Mouse (Mus musculus): ENCODE results near the gene Gpr182.
"Not testable (repeated sequence)": the region's sequence is repeated elsewhere in the genome, so short reads cannot be mapped to it uniquely, and the experiment has no call there.

Gene Gpr182

GRCm38 (mm10) chr10:127751548-127751947, at the start of gene Gpr182:
Gene Gpr182 (minus strand): TSS chr10:127751732.
- DNase-seq: no peak

GRCm38 (mm10) chr10:127800891-127801290, 49.4 kb upstream of the Gpr182 start, which contains the start of gene Rdh16:
Gene Rdh16 (plus strand): TSS chr10:127801152.
- DNase-seq: no peak

GRCm38 (mm10) chr10:127799295-127799694, 47.8 kb upstream of the Gpr182 start:
- no peak for DNase-seq

- not testable (repeated sequence) for DNase-seq
Measured at GRCm38 (mm10) chr10:127785411-127785810, 33.9 kb upstream of the Gpr182 start.

- DNase-seq: not testable (repeated sequence)
Measured at GRCm38 (mm10) chr10:127782321-127782720, 30.8 kb upstream of the Gpr182 start.

GRCm38 (mm10) chr10:127776011-127776410, 24.5 kb upstream of the Gpr182 start, which contains the start of gene Rdh9:
Gene Rdh9 (plus strand): TSS chr10:127776386.
- DNase-seq: no peak

- no peak for DNase-seq
Measured at GRCm38 (mm10) chr10:127766564-127766963, 15.0 kb upstream of the Gpr182 start.

- no peak for DNase-seq
Measured at GRCm38 (mm10) chr10:127763914-127764680, 12.6 kb upstream of the Gpr182 start.

GRCm38 (mm10) chr10:127762926-127763325, 11.4 kb upstream of the Gpr182 start:
- DNase-seq: not testable (repeated sequence)

GRCm38 (mm10) chr10:127759181-127760110, 7.9 kb upstream of the Gpr182 start, which contains the start of the genes Rdh1 and Rdh16f1:
Gene Rdh1 (plus strand): TSS chr10:127759721.
Gene Rdh16f1 (plus strand): TSS chr10:127759787.
- DNase-seq: no peak

GRCm38 (mm10) chr10:127755770-127756468, 4.4 kb upstream of the Gpr182 start:
- DNase-seq: no peak

- no peak for DNase-seq
Measured at GRCm38 (mm10) chr10:127755246-127755645, 3.7 kb upstream of the Gpr182 start.

- no peak for DNase-seq
Measured at GRCm38 (mm10) chr10:127754566-127755166, 3.1 kb upstream of the Gpr182 start.

GRCm38 (mm10) chr10:127750136-127750777, 1.3 kb downstream of the Gpr182 start:
- DNase-seq: no peak

GRCm38 (mm10) chr10:127748847-127749612, 2.5 kb downstream of the Gpr182 start:
- DNase-seq: no peak

GRCm38 (mm10) chr10:127747254-127747653, 4.3 kb downstream of the Gpr182 start:
- DNase-seq: no peak

GRCm38 (mm10) chr10:127745886-127746285, 5.6 kb downstream of the Gpr182 start:
- DNase-seq: no peak

GRCm38 (mm10) chr10:127744661-127745060, 6.9 kb downstream of the Gpr182 start:
- DNase-seq: no peak

GRCm38 (mm10) chr10:127739661-127740161, 11.8 kb downstream of the Gpr182 start:
- peak; percentile 20 to 32 for DNase-seq

- DNase-seq: peak; percentile 49 to 59
Measured at GRCm38 (mm10) chr10:127739083-127739660, 12.4 kb downstream of the Gpr182 start, which contains the start of gene Zbtb39. Gene Zbtb39 (plus strand): TSS chr10:127739538.

Data from thymus, adult 18-20 months (tissue).